Mouse (Mus musculus) small intestine, adult 2 months (tissue): Measurements from ENCODE around the gene Haghl.

Experiments used
- CTCF ChIP-seq: fragments of 200-500 bp; IDR thresholded peaks from 2 replicates; pipeline ENCODE4 v1.5.1; 2012; ENCODE audit warnings: low read depth, mild to moderate bottlenecking, control low read depth, inconsistent platforms, low read length, moderate library complexity, mixed read lengths; ENCODE audit not compliant: insufficient replicate concordance, insufficient read length; ENCODE audit errors: extremely low read depth
- POLR2A ChIP-seq: fragments of 200-500 bp; IDR thresholded peaks from 2 replicates; pipeline ENCODE4 v1.6.1; 2012; ENCODE audit warnings: low read depth, mild to moderate bottlenecking, control low read depth, inconsistent platforms, low read length, moderate library complexity

DNA sequence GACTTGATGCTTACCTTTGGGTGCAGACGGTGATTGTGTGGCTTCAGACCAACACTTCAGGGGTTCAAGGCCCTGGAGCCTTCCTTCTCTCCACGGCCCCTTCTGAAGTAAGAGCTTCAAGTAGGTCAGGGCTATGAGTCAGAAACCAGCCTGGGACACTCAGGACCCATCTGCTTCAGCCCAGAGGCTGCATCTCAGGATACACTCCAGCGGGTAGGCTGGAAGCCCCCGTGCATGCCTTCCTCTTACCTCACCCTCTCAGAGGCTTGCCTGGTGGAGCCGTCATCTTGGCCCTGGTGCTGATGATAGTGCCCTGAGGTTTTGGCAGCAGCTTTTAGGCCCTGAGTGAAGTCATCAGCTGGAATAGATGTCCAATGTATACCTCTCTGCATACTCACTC, 50.2 kb downstream of the Haghl start:
- TF ChIP-seq CTCF (no peak), POLR2A (no peak)
